Mouse (Mus musculus) embryonic facial prominence, embryonic 14.5 days (tissue): ENCODE results near the gene Sh3bp2. TPM values are rescaled to one million over a fixed set of nuclear protein-coding genes. Genes with fewer than 3 reads are reported as not detected.

Experiments used
- ATAC-seq: fragments of 200-750 bp; cut with Nextera tagmentation; 2 replicates; pipeline ENCODE4 v1.8.0; 2017; ENCODE audit warnings: low read depth, moderate number of reproducible peaks, moderate TSS enrichment
- DNase-seq: peaks from one replicate; pipeline ENCODE4 v3.0.0-alpha.2; 2015; ENCODE audit warnings: low spot score
- H3K27ac ChIP-seq: fragments of 300-500 bp; sonication (generic); replicated peaks from 2 replicates; pipeline ENCODE4 v1.5.1; 2014; ENCODE audit warnings: low read depth, mild to moderate bottlenecking, low read length, moderate library complexity
- H3K27me3 ChIP-seq: fragments of 300-500 bp; sonication (generic); replicated peaks from 2 replicates; pipeline ENCODE4 v1.6.1; 2014; ENCODE audit warnings: low read length; ENCODE audit not compliant: control insufficient read depth, insufficient read depth
- H3K36me3 ChIP-seq: fragments of 300-500 bp; sonication (generic); 2 replicates; pipeline ENCODE4 v1.6.1; 2014; ENCODE audit warnings: low read length, mixed read lengths; ENCODE audit not compliant: control insufficient read depth, insufficient read depth
- H3K4me1 ChIP-seq: fragments of 300-500 bp; sonication (generic); 2 replicates; pipeline ENCODE4 v1.6.1; 2014; ENCODE audit warnings: antibody characterized with exemption, low read length; ENCODE audit not compliant: control insufficient read depth, insufficient read depth
- H3K4me2 ChIP-seq: fragments of 300-500 bp; sonication (generic); 2 replicates; pipeline ENCODE4 v1.6.1; 2014; ENCODE audit warnings: low read depth, mild to moderate bottlenecking, low read length, moderate library complexity, mixed read lengths
- H3K4me3 ChIP-seq: fragments of 300-500 bp; sonication (generic); 2 replicates; pipeline ENCODE4 v1.5.1; 2014; ENCODE audit warnings: low read depth, mild to moderate bottlenecking, low read length
- H3K9ac ChIP-seq: fragments of 300-500 bp; sonication (generic); 2 replicates; pipeline ENCODE4 v1.6.1; 2014; ENCODE audit warnings: low read depth, mild to moderate bottlenecking, low read length, moderate library complexity, mixed read lengths
- H3K9me3 ChIP-seq: fragments of 300-500 bp; sonication (generic); 2 replicates; pipeline ENCODE4 v1.6.1; 2016; ENCODE audit warnings: low read length; ENCODE audit not compliant: control insufficient read depth
- WGBS: fragments of 180-500 bp; shearing (Covaris S2); extraction: QIAGEN DNeasy Blood & Tissue Kit; methylation state at CpG from one replicate; pipeline ENCODE4 v1.1.7; 2014; 5-methylcytosine and 5-hydroxymethylcytosine counted together
- polyA plus RNA-seq: library from polyadenylated mRNA; unstranded; fragments of >200 nt; fragmentation: Nextera tagmentation; extraction: Ambion mirVana; gene quantifications from 2 replicates; pipeline ENCODE4 v1.2.1, GENCODE M21; 2014

Sh3bp2 gene
- polyA plus RNA-seq, 1 experiment from 2014 or later: 8.7 TPM

DNA sequence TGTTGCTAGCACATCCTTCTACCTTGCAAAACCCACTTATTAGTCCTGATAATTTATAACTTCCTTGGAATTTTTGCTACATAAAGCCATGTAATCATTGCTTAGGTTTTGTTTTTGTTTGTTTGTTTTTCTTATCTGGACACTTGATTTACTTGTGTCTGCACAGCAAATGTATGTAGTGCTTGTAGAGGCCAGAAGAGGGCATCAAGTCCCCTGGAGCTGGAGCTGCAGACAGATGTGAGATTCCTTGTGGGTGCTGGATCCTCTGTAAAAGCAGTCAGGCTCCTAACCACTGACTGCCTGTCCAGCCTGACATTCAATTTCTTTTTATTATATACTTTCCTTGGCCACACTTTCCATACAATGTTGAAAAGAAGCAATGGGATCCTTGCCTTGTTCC is 21.8 kb downstream of the Sh3bp2 start:
- no peak overlapping the region for H3K27ac ChIP-seq
- DNase-seq: no peak
- no peak for ATAC-seq
- no peaks in the 10 kb centered on the region for H3K9me3 ChIP-seq
- H3K27me3 ChIP-seq: no peaks in the 10 kb centered on the region
- H3K36me3 ChIP-seq: peaks cover 11% of the 10 kb centered on the region
- H3K9ac ChIP-seq: no peak overlapping the region
- H3K4me1 ChIP-seq: peaks cover 9% of the 10 kb centered on the region
- no peak overlapping the region for H3K4me2 ChIP-seq
- H3K4me3 ChIP-seq: no peak overlapping the region

DNA sequence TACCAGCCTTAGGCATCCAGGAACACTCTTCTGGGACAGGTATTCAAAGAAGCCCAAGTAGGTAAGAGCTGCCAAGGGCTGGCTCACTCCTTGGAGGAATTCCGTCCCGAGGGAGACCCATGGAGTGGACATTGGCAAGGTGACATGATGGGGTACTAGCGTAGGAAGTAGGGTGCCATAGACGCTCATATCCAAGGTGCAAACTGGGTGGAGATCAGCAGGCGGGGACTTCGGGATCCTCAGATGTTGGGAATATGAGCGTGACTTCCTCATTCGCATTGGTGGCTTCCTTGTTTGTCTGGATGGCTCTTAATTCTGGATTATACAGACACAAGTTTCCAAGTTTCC is 23.5 kb downstream of the Sh3bp2 start:
- ATAC-seq (peak; percentile 9; the same call in 1 of the 2 replicates), DNase-seq (no peak)
- H3K27ac ChIP-seq: no peak overlapping the region; the same call in 1 of the 2 replicates
- H3K9me3 ChIP-seq: no peaks in the 10 kb centered on the region
- H3K9ac ChIP-seq: peak overlapping the region; percentile 85
- H3K4me3 ChIP-seq: peak overlapping the region; percentile 87
- H3K27me3 ChIP-seq: no peaks in the 10 kb centered on the region
- peaks cover 9% of the 10 kb centered on the region for H3K4me1 ChIP-seq
- H3K4me2 ChIP-seq: peak overlapping the region; percentile 70
- H3K36me3 ChIP-seq: peaks cover 22% of the 10 kb centered on the region
- 21% methylated on average over 8 of the region's 8 CpGs for WGBS

DNA sequence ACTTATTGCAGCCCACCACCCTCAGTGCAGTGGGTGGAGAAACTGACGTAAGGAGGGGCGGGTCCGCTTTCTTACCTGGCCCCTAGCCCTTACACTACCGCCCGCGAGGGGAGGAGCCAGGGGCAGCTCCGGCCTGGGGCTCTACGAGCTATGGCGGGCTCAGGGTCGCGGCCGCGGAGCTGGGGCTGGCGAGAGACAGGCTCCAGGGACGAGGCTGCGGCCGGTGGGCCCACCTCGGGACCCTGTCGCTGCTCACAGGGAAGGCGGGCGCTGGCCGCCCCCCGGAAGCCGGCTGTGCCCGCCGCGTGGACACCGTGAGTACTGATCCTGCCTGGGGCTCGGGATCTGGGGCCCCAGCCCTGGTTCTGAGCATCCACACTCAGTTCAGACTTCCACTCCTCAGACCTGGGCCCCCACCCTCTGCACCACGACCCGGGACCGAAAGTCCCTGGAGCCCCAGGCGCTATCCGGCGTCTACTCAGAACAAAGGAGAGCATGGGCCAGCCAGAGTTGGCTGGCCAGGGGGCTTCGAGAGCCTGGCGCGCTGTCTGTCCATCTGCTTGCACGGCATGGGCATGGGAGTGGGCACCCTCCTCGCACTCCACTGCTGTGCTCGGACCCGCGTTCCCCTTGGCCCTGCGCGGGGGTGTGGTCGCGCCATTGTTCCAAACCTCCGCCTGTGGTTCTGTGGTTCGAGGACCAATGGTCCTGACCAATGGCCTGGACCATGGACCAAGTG is 24.0 kb downstream of the Sh3bp2 start:
- Histone ChIP-seq H3K9ac (peak overlapping the region; percentile 85), H3K27ac (peak overlapping the region; percentile 57), H3K4me1 (peaks cover 9% of the 10 kb centered on the region), H3K27me3 (no peaks in the 10 kb centered on the region), H3K4me2 (peak overlapping the region; percentile 70), H3K36me3 (peaks cover 26% of the 10 kb centered on the region), H3K4me3 (peak overlapping the region; percentile 87), H3K9me3 (no peaks in the 10 kb centered on the region)
- ATAC-seq (peak; percentile 94), DNase-seq (peak; percentile 86)
- under 1% methylated on average over 40 of the region's 49 CpGs for WGBS

DNA sequence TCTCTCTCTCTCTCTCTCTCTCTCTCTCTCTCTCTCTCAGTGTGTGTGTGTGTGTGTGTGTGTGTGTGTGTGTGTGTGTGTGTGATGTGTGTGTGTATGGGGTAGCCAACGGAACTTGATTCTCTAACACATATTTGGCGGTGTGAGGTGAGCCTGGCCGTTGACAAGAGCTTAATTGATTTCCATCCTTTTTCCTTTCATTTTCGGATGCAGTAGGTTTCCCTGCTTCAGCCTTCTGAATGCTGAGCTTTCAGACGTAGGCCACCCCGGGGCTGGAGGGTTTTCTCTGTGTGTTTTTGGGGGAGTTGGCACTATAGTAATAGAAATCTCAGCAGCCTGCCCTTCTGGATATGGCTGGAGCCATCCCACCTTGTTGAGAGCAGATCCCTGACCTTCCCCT is 24.6 kb downstream of the Sh3bp2 start:
- peak overlapping the region; percentile 87 for H3K4me3 ChIP-seq
- peak overlapping the region; percentile 85 for H3K9ac ChIP-seq
- peaks cover 32% of the 10 kb centered on the region for H3K36me3 ChIP-seq
- H3K27me3 ChIP-seq: no peaks in the 10 kb centered on the region
- ATAC-seq (no peak), DNase-seq (no peak)
- peaks cover 9% of the 10 kb centered on the region for H3K4me1 ChIP-seq
- peak overlapping the region; percentile 70 for H3K4me2 ChIP-seq
- no peak overlapping the region for H3K27ac ChIP-seq
- 8% methylated on average over 6 of the region's 6 CpGs for WGBS
- H3K9me3 ChIP-seq: no peaks in the 10 kb centered on the region

DNA sequence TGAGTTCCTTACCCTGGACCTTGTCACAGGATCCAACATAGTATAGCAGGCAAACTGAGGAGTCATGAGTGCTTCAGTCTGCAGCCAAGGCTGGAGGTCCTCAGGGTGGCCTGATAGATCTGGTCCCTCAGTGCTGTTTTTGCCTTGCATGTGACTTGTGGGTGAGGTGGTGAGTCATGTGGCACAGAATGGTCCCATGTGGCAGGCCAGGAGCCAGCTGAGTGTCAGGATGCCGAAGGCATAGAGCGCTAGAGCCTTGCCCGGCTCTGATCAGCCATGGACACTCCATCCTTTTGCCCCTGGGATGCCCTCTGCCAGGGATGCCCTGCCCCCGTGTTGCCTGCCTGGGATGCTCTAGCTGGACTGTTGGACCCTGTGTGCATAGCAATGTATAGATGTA is 26.2 kb downstream of the Sh3bp2 start:
- H3K4me1 ChIP-seq: peaks cover 9% of the 10 kb centered on the region
- no peak for DNase-seq
- H3K36me3 ChIP-seq: peaks cover 48% of the 10 kb centered on the region
- H3K9ac ChIP-seq: no peak overlapping the region
- H3K9me3 ChIP-seq: no peaks in the 10 kb centered on the region
- H3K4me3 ChIP-seq: no peak overlapping the region
- H3K27me3 ChIP-seq: no peaks in the 10 kb centered on the region
- H3K27ac ChIP-seq: no peak overlapping the region
- H3K4me2 ChIP-seq: no peak overlapping the region
- no peak for ATAC-seq
- 91% methylated on average over 4 of the region's 4 CpGs for WGBS

DNA sequence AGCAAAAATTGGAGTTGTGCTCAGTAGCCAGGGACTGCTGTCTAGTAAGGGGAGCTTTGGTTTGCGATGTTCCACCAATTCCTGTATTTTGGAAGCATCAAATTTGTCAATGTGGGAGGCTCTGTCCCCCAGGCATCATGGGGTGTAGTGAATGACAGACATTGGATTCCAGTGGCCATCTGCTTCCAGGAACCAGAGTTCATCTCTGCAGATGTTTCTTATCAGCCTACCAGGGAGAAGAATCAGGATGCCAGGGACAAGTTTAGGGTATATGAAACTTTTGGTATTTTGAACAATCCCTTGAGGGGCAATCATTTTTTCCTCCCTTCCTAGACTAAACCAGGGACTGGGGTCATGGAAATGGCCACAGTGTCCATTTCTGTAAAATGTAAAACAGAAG is 38.2 kb downstream of the Sh3bp2 start:
- no peak overlapping the region for H3K4me2 ChIP-seq
- ATAC-seq: no peak
- H3K36me3 ChIP-seq: peaks cover 54% of the 10 kb centered on the region

DNA sequence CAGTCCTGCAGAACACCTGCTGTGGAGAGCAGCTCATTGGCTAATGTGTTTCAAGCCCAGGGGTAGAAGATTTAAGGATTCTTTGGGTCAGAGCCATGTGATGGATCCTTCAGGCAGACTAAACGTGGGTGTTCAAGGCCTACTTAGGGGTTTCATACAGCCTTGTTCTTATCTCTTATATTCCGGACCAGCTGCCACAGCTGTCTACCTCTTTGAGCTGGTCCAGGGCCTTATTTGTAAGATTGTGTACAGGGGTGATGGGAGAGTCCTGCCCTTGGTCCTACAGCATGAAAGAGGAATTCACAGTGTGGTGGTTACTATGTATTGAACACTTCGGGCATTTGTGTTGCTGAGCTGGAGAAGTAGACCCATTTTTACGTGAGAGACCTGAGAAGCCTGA is 38.7 kb downstream of the Sh3bp2 start:
- no peak overlapping the region for H3K4me2 ChIP-seq
- no peaks in the 10 kb centered on the region for H3K27me3 ChIP-seq
- 77% methylated on average over 4 of the region's 4 CpGs for WGBS
- no peaks in the 10 kb centered on the region for H3K4me1 ChIP-seq
- H3K4me3 ChIP-seq: no peak overlapping the region
- no peaks in the 10 kb centered on the region for H3K9me3 ChIP-seq
- no peak overlapping the region for H3K9ac ChIP-seq
- no peak overlapping the region for H3K27ac ChIP-seq
- H3K36me3 ChIP-seq: peaks cover 49% of the 10 kb centered on the region
- no peak for ATAC-seq
- no peak for DNase-seq

More for the DNA sequence above, 38.2 kb downstream of the Sh3bp2 start:
- no peak for DNase-seq
- Histone ChIP-seq H3K27ac (no peak overlapping the region), H3K4me3 (no peak overlapping the region), H3K27me3 (no peaks in the 10 kb centered on the region), H3K9me3 (no peaks in the 10 kb centered on the region), H3K4me1 (no peaks in the 10 kb centered on the region), H3K9ac (no peak overlapping the region)
- WGBS: 95% methylated on average over 1 of the region's 1 CpGs

DNA sequence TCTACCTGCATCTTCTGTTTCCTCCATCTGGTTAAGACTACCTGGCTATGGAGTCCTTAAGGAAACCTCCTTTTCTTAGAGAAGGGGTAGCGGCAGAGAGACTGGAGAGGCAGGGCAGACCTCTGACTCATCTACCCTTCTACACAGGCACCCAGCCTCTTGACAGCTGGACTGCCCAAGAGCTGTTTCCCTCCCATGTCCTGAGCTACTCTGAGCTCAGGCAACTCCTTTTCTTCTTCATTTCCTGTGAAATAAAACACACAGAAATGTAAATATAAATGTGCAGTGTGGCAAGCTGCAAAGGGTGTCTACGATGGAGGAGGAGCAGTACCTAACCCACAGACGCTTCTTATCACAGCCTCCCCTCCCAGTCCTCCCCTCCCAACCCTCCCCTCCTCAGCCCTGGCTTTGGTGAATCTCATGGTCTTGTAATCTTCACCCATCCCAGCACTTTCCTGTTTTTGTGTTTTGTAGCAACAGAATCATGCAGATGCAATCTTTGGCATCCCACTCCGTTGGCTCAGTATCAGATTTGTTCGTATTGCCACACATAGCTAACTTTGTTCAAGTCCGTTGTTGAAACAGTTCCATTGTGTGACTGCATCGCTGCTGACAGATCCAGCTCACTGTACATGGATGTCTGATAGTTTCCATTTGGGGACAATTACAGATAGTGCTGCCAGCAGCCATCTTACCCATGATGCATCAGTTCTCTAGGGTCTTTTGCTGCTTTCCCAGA is 40.1 kb downstream of the Sh3bp2 start:
- ATAC-seq (peak; percentile 56), DNase-seq (peak; percentile 84)
- Histone ChIP-seq H3K9me3 (no peaks in the 10 kb centered on the region), H3K9ac (0 out of 2 replicates have a peak overlapping the region, but pooled peaks have one; percentile 15), H3K4me2 (no peak overlapping the region), H3K36me3 (peaks cover 35% of the 10 kb centered on the region), H3K27ac (peak overlapping the region; percentile 69), H3K4me1 (no peaks in the 10 kb centered on the region), H3K27me3 (no peaks in the 10 kb centered on the region), H3K4me3 (no peak overlapping the region)
- WGBS: 56% methylated on average over 7 of the region's 7 CpGs
